Mouse (Mus musculus) hindbrain, embryonic 15.5 days (tissue): Measurements from ENCODE around the gene Med17. TPM values are rescaled to one million over a fixed set of nuclear protein-coding genes. Genes with fewer than 3 reads are reported as not detected.

Source experiments
- ATAC-seq: fragments of 200-750 bp; cut with Nextera tagmentation; 2 replicates; pipeline ENCODE4 v1.8.0; 2017; ENCODE audit warnings: low read depth, moderate number of reproducible peaks, moderate TSS enrichment; ENCODE audit not compliant: low FRiP score
- H3K27ac ChIP-seq: fragments of 300-500 bp; sonication (generic); replicated peaks from 2 replicates; pipeline ENCODE4 v1.5.1; 2015; ENCODE audit warnings: mild to moderate bottlenecking, inconsistent platforms
- H3K27me3 ChIP-seq: fragments of 300-500 bp; sonication (generic); 2 replicates; pipeline ENCODE4 v1.6.1; 2015; ENCODE audit warnings: control low read depth, inconsistent platforms
- H3K36me3 ChIP-seq: fragments of 300-500 bp; sonication (generic); 2 replicates; pipeline ENCODE4 v1.6.1; 2015; ENCODE audit warnings: control low read depth, inconsistent platforms
- H3K4me1 ChIP-seq: fragments of 300-500 bp; sonication (generic); replicated peaks from 2 replicates; pipeline ENCODE4 v1.6.1; 2015; ENCODE audit warnings: control low read depth, inconsistent platforms
- H3K4me2 ChIP-seq: fragments of 300-500 bp; sonication (generic); 2 replicates; pipeline ENCODE4 v1.6.1; 2015; ENCODE audit warnings: moderate library complexity, mild to moderate bottlenecking, inconsistent platforms
- H3K4me3 ChIP-seq: fragments of 300-500 bp; sonication (generic); 2 replicates; pipeline ENCODE4 v1.5.1; 2015; ENCODE audit warnings: mild to moderate bottlenecking, inconsistent platforms
- H3K9ac ChIP-seq: fragments of 300-500 bp; sonication (generic); 2 replicates; pipeline ENCODE4 v1.6.1; 2015; ENCODE audit warnings: inconsistent platforms
- H3K9me3 ChIP-seq: fragments of 300-500 bp; sonication (generic); 2 replicates; pipeline ENCODE4 v1.6.1; 2016; ENCODE audit warnings: control low read depth, inconsistent platforms
- WGBS: fragments of 180-500 bp; shearing (Covaris S2); methylation state at CpG from one replicate; pipeline ENCODE4 v1.1.7; 2015; 5-methylcytosine and 5-hydroxymethylcytosine counted together
- microRNA-seq: library from miRNA; unstranded; fragments of <30 nt; microRNA quantifications from one replicate; pipeline ENCODE4, GENCODE M21; 2016
- polyA plus RNA-seq: library from polyadenylated mRNA; unstranded; fragments of >200 nt; fragmentation: Nextera tagmentation; extraction: Ambion mirVana; gene quantifications from 2 replicates; pipeline ENCODE4 v1.2.1, GENCODE M21; 2015

Gene Med17
- polyA plus RNA-seq, 1 experiment from 2014 or later: 34.0 TPM

GRCm38 (mm10) chr9:15213695-15214094 lies 66.0 kb downstream of the Med17 start:
- H3K27ac ChIP-seq: no peak overlapping the region
- no peak overlapping the region for H3K4me2 ChIP-seq
- WGBS: 63% methylated on average over 1 of the region's 1 CpGs
- no peak overlapping the region for H3K4me3 ChIP-seq
- no peaks in the 10 kb centered on the region for H3K27me3 ChIP-seq
- H3K36me3 ChIP-seq: no peaks in the 10 kb centered on the region
- no peaks in the 10 kb centered on the region for H3K4me1 ChIP-seq
- no peak overlapping the region for H3K9ac ChIP-seq
- ATAC-seq: no peak
- H3K9me3 ChIP-seq: no peaks in the 10 kb centered on the region

DNA sequence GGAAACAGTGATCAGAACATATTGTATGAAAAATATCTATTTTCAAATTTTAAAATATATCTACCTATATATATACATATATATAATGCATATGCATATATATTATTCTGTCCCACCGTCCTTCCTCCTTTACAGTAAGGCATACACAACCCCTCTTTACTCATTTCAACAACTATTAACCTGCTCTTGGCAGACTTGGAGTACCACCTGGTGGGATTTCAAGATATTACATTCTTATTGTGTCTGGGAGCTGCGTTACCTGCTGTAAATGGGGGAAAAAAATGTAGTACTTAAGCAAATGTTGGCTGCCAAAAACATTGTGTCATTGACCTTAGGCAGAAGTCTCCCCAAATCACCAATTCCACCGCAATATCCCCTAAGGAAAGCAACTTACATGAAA lies 67.9 kb downstream of the Med17 start:
- ATAC-seq: no peak
- Histone ChIP-seq H3K4me2 (no peak overlapping the region), H3K4me3 (no peak overlapping the region), H3K36me3 (no peaks in the 10 kb centered on the region), H3K9me3 (no peaks in the 10 kb centered on the region), H3K27ac (no peak overlapping the region), H3K27me3 (no peaks in the 10 kb centered on the region), H3K4me1 (no peaks in the 10 kb centered on the region), H3K9ac (no peak overlapping the region)
- WGBS: 79% methylated on average over 3 of the region's 3 CpGs

Small RNAs within 50 kb of the gene (microRNA-seq; reads per million reads assigned to microRNA genes)
- gene Gm49349 (not detected), gene mmu-mir-7650 (not detected)

Other genes starting within 250 kb of the Med17 start
- 171 and 184 TPM in 2 replicates for gene Panx1, start 234.5 kb downstream of the Med17 start, polyA plus RNA-seq
- not detected in 2 replicates for gene Hephl1, start 167.8 kb downstream of the Med17 start, polyA plus RNA-seq
- gene Vstm5, start 40.9 kb downstream of the Med17 start, polyA plus RNA-seq: 27.5 and 28.4 TPM in 2 replicates
- gene Taf1d, start 26.3 kb upstream of the Med17 start, polyA plus RNA-seq: 43.9 and 48.5 TPM in 2 replicates
- 14.5 and 15.7 TPM in 2 replicates for gene 4931406C07Rik, start 26.5 kb upstream of the Med17 start, polyA plus RNA-seq
- 12.3 and 12.7 TPM in 2 replicates for gene Cep295, start 77.9 kb upstream of the Med17 start, polyA plus RNA-seq
- 1.0 and 1.1 TPM in 2 replicates for gene Smco4, start 213.5 kb upstream of the Med17 start, polyA plus RNA-seq